Mouse (Mus musculus): ENCODE measurements at regions not wholly inside any gene's neighbourhood (a gene's known extent, or its start where the extent isn't known, plus 50 kb on each side); places are given as distances from the start of the nearest gene placed in this dataset.
A peak's percentile ranks its signal among the peaks of the same experiment; 100 is the strongest.

DNA sequence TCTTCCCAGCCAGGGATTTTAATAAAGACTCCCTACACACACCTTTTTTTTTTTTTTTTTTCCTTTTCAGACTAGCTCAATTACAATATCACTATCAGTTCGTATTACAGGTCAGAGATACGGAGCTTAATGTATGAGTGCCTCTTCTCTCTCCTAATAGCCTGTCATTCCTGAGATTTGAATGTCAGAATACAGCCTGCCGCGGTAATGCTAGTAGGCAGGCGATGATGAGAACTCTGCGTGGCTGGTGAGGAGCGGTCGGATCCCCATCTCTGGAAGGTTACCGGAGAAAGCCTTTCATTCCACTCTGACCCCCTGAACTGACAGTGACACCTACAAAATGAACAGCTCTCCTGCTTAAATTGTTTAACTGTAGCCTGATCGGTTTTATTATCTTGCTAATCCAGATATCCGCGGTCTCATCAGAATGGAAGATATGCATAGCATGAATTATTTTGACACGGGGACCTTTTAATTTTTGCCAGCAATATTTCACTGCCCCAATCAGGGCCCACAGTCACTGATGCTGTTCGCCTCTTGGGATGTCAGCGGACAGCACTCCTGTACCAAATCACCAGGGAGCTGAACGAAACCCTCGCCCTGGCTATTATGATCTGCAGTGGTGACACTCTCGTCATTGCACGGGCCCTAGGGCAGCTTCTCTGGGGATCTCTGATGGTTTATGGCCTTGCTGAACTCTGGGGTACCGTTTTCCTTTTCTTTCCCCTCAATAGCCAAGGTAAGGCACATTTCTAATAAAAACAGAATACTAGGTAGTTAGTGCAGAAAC lies 690.9 kb downstream of the 1700064H15Rik start:
- DNase-seq, result no peak

DNA sequence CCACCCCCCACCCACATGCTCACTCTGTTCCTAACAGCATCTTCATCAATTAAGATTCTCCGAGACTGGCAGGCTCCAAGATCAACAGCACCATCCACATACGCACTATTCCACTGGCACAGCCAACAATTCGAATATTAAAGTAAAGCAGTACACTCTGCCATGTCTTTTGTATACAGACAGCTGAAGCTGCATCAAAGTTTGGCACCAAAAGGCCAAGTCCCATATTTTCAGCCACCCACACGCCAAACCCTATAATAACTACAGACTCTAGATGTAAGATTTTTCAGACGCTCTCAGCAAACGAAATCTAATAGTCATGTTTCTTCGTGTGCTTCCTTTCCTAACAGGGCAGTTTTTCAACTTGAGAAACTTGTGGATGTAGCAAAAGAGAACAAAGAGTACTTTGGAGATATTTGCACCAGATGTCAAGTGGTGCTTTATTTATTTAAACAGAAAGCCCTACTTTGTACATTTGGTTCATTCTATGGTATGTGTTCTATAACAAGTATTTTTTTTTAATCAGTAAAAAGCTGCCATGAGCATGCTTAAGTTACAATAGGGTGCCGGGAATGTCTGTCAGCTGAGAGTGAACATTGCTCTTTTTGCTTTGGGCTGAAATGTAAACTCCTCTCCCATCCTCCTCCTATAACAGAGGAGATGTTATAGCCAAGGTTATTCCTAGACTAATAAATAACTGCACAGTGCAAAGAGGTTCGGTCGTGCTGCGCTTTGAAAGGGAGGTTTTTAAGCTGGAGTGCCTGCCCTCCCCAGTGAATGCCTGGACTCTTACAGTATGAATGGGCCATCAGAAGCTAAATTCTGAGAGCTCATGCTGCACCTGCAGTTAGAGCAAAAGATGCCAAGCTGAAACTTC lies 686.9 kb downstream of the 1700064H15Rik start:
- DNase-seq, result no peak

DNA sequence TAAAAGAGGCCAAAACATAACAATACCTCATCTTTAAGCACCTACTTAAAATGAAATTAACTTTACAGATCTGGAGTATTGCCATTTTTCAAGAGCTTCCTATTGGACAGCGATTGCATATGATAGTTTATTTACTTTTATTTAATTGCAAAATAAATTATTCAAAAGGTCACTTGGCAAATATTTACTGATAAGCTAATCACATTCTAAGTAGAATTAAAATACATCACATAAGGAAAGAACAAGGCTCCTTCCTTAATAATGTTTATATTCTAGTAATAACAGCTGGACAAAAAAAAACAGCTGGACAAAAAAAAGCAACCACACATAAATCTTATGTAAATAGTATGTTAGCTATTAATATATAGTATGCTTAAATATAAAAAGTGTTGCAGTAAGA lies 668.1 kb downstream of the 1700064H15Rik start:
- DNase-seq, result no peak

DNA sequence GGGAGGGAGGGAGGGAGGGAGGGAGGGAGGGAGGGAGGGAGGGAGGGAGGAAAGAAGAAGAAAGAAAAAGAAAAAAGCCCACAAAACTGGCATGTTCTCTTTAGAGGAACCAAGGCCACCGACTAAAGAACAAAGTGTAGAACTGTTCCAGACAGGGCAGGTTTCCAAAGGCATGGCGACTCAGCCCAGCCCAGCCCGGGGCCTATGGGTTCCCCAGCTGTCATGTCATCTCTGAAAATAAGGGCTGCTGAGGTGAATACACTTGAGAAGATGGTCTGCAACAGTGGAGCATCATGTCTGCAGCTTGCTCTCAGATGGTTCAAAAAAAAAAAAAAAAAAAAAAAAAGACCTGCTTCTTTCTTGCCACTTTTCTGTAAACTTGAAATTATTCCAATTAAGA lies 639.8 kb downstream of the 1700064H15Rik start:
- DNase-seq, result no peak

DNA sequence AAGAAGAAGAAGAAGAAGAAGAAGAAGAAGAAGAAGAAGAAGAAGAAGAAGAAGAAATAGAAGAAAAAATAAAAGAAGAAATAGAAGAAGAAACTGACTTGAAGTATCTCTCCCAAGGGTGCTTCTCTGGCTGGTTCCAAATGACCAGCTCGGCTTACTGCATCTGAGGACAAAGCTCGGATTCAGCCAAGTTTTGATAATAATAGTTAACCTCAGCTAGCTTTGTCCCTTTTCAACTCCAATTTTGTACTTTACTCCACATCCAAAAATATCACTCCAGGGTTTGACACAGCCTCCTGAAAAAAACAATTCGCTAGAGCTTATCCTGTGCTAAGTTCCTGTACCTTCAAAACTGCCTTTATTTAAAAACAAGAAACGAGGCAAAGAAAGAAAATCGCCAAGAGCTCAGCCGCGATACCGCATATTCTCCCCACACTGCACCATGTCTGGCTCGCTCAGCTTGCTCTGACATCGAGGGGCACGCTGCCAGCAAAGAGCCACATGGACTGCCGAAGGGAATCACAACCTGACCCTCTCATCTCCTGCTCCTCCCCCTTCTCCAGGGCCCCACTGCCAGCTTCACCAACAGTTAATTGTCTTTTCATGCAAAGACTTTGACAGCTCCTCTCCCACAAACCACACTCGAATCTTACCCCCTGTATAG lies 638.8 kb downstream of the 1700064H15Rik start:
- peak; percentile 34 for DNase-seq

DNA sequence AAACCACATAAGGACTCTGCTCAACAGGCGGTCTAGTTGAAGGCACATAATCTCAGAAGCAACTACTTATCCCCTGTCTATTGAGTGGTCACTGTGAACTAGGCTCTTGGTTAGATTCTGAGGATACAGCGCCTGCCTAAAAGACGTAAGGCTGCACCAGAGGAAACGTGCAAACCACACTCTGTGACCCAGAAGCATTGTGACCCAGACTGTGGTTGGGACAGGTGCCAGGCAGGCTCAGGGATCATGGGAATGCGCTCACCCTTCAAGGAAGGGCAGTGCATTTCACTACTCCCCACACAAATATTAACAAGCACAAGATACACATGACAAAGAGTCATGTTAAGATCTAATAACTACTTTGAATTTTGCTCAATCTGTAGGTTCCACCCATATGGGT lies 628.3 kb downstream of the 1700064H15Rik start:
- peak; percentile 24 for DNase-seq

DNA sequence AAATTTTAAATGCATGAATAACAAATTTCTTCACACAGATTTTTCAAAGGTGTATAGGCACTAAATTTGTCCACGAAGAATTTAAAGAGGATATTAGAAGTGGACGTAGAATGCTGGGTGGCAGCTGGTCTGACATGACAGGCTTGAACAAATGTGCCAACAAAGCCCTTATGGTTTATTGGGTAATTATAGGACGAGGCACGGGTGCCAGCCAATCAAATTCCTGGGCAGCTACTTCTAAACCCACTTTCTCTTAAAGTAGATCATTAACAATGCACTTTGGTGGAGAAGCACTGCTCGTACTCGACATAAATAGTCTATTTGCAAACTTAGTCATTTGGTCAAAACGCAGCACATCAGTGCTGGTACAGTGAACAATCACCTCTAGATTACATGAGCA lies 626.4 kb downstream of the 1700064H15Rik start:
- no peak for DNase-seq

DNA sequence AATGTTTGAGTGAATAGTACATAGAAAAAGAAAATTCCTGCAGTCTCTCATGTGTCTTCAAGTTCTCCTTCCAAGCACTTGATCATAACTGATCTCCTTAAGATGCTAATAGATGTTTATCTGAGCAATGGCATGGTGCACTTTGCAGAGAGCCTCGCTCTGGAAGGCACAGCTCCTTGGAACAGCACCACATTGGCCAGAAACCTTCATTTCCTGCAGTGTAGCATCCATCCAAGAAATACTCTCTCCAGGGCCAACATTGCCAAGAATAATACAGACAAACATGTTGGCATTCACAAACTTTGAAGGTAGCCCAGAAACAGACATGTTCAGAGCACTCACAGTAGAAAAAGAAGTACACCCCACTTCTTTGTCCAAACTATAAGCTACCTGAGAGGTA lies 623.7 kb downstream of the 1700064H15Rik start:
- DNase-seq, result no peak

DNA sequence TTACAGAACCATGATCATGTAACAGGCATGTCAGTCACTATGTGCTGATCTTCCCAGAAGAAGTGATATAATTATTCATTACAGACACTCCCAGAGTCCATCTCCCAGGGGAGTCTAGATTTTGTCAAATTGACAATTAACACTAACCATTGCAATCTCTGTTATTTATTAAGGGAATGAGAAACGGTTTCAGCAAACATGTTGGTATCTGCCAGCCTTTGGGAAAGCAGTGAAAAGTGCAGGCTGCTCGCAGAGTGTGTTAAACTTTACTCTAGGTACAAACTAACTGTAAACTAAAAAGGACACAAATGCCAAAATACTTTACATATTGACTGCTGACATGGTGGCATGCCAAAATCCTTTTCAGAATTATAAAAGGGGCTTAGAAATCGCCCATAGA lies 583.9 kb downstream of the 1700064H15Rik start:
- DNase-seq, result no peak

DNA sequence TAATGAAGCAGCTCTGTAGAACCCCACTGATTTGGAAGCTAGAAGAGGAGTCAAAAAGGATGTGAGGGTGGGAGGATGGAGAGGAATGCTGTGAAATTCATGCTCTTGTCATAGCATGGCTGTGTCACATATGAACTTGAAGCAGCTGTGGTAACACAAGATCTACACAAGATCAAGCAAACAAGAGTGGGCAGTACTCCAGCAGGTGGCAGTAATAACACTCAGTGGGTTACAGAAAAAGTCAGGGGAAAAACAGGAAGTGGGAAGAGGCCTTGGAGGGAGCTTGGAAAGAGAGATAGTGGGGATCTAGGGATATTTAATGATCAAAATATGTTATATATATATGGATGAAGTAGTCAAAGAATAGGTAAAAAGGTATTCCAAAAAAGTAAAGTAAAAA lies 582.5 kb downstream of the 1700064H15Rik start:
- no peak for DNase-seq

DNA sequence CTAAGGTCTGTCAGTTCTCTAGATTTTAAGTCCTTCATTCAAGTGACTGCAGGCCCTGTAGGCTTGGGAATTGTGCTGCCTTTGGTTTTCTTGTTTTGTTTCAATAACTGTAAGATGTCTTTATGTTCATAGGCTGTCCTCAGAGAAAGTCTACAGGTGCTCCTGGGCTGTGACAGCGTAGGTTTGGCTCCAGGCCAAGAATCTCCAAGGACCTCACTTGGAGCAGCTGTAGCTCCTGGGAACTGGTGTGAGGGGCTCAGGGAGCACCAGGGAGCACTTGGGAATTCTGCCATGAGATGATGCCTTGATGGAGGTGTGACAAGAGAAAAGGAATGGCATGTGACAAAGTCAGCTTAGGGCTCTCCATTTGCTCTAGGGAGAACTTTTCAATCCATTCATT lies 581.9 kb downstream of the 1700064H15Rik start:
- DNase-seq, result no peak

DNA sequence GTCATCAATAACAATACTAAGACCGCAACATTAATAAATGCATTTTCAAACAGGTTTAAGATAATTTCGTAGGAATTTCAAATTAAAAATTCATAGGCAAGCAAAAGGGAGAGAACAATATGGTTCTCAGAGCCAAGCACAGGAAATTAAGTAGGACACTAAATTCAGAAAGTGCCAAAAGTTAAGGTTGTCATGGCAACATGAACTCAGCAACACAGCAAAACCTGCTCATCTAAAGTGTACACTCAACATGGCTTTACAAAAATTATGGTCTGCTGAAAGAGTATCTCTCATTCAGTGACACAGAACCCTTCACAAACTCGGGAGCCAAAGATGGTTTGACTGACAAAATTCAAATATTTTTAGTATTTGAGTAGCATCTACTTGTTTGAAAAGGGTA lies 572.5 kb downstream of the 1700064H15Rik start:
- DNase-seq, result no peak

DNA sequence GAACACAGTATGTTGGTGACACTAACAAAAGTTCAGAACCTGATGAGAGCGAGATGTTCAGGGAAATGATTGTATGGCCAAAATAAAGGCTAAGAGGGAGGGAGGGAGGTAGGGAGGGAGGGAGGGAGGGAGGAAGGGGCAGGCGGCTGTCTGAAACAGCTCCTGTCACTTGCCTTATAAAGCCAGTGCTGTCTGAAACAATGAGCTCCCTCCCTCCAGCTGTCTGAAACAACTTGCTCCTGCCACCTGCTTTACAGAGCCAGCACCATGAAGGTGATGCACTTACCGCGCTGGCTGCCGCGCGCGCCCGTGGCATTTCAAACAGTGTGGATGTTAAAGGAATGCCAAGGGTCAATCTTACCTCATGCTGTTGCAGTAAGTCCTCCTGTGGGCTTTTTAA lies 571.9 kb downstream of the 1700064H15Rik start:
- no peak for DNase-seq

DNA sequence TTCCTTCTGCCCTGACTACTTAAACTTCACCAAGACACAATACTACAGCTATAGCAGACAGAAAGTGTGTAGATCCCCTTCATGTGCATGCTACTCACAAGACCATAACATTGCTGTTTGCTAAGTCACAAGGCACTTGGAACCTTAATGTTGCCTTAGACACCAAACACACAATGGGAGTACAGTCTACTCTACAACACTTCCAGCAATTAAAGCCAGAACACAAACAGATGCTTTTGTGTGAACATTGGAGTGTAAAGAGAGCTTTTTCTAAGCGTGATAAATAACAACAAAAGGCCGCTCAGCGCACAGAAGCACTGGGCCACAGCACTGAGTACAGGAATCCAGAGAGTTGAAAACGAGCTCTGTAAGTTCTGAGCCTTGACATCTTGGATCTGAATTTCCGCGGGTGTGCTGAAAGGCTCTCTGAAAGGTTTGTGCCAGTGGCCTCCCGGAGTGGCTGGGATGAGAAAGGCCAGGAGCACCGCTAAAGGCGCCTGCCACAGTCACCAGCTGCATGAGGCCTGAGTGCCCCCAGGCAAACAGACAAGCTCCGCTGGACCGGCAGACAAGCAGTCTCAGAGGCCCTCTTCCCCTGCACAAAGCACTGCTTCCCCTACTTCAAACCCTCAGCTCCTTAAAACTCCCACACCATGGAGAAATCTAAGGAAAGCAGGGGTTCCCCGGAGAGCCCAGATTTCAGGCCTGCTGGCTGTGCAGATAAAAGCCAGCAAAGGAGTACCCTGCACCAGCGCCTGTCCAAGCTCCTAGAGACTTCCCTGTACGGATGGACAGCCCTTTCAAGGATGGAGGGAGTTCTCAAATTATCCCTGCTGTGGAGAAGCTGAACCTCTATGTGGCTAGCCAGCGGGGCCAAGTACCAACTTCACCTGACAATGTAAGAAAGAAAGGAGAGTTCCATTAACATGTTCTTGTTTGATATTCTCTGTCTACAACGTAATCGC lies 568.3 kb downstream of the 1700064H15Rik start:
- DNase-seq, result no peak

DNA sequence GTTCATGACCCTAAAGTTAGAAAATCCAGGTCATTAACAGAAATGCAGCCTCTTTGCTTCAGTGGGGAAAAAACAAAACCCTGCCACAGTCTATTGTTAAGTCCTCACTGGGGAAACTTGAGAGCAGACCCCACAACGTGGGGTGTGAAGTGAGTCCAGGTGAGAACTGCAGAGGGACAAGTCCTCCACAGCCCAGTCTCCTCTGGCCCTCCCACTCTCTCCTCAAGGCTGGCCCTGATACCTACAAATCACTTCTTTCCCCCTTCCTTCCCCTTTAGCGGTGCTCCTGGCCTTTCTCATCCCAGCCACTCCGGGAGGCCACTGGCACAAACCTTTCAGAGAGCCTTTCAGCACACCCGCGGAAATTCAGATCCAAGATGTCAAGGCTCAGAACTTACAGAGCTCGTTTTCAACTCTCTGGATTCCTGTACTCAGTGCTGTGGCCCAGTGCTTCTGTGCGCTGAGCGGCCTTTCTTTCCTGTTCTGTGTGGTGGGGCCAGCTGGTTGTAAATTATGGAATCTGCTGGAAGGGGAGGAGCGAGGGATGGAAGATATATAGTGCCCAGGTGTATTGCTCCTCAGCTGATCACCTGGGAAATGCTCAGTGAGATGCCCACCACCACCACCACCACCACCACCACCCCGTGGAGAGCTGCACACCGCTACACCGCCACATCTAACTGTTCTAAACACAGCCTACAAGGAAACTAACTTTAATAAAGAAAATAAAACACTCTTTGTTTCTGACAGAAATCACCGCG lies 566.8 kb downstream of the 1700064H15Rik start:
- no peak for DNase-seq

DNA sequence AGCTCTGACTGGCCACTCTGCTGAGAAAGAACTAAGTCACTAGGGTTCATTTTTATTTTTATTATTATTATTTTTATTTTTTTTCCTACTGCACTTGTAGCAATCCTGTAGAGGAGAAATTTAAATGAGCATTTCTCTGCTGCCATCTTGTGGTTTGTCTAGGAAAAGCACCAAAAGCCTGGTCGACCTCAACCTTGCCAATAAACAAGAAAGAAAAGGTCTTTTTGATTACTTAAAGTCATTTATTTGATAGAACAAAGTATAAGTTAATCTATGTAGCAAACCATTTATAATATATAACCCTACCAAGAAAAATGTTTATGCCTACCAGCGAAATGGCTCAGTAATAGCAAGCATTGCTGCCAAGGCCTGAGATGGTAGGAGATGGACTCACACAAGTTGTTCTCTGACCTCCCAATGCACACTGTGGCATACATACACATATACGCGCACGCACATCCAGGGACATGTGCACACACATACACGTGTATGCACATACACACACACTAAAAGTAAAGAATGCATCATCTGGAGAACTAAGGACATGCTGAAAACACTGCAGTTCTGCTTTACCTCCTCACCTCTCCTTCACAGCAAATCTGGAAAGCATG lies 566.1 kb downstream of the 1700064H15Rik start:
- DNase-seq, result peak; percentile 64

DNA sequence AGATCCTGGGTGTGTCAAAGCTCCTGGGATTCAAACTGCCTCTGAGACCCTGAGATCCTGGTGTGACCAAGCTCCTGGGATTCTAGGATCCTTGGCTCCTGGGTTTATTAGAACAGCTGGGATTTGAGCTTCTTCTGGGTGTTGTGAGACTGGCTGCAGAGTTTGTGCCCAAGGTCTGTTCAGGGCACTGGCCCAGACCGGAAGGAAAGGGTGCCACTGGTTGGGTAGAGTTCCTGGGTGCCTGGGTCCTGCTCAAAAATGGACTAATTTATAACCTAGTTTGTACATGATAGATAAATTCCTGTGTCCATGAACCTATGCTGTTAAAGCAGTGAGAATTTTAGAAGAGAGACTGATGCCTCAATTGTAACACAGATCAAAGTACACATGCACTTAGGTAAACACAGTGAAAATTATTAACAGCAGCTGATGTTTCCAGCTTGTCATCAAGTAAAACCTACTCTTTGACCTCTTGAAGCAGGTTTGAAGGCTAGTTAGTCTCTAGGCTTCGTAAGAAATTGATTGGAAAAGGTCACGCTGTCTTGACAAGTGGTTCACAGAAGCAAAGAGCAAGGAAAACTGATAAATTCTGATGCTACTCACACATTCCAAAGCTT lies 561.2 kb downstream of the 1700064H15Rik start:
- DNase-seq, result peak; percentile 26

All from kidney, postnatal 14 days (tissue).